20 mouse cellular contexts compared by ENCODE assay signal in the genomic region with DNA sequence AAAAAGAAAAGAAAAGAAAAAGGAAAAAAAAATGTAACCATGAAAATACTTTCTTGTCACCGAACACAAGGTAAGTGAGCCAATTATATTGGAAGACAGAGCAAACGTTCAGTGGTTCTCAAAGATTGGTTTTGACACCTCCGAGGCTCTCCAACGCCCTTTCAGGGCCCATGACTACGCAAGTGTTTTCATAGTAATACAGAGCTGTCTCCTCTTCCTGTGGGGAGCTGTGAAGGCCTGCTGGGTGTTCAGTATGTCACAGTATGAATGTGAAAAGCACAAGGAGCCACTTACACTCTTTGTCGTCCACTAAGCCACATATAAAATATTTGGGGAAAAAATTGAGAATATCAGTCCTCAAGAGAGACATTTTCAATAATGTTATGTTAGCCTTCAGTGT. TPM values are rescaled to one million over a fixed set of nuclear protein-coding genes. Genes with fewer than 3 reads are reported as not detected.
A peak's percentile ranks its signal among the peaks of the same experiment; 100 is the strongest.
DNase-seq lines count a peak whose midpoint lies in the region; ATAC-seq and TF ChIP-seq lines count a peak whose summit lies in the region.
"Had no signal": no experiment of that assay in that cellular context is flagged by ENCODE, and none has a peak within 500 bp of the region (broad histone marks: within the 10 kb centered on the region; RNA-seq: fewer than 3 reads in every experiment).

No protein-coding gene starts in this region.

- H3K36me3 ChIP-seq in intestine, embryonic 14.5 days (ENCODE audit: control insufficient read depth, insufficient read depth, low read length): peaks cover 14% of the 10 kb centered on the region
- peaks cover 11% of the 10 kb centered on the region; the same call in 1 of the 2 replicates for H3K36me3 ChIP-seq in intestine, postnatal 0 days (ENCODE audit: control insufficient read depth, insufficient read depth)
- peaks cover 18% of the 10 kb centered on the region for H3K36me3 ChIP-seq in embryonic facial prominence, embryonic 14.5 days (ENCODE audit: control insufficient read depth, insufficient read depth, low read length)
- peaks cover 20% of the 10 kb centered on the region for H3K36me3 ChIP-seq in liver, embryonic 15.5 days (replicated peaks)

- H3K4me3 ChIP-seq in intestine, embryonic 14.5 days (ENCODE audit: low read depth, low read length): no peak overlapping the region
- no peak overlapping the region for H3K4me3 ChIP-seq in intestine, postnatal 0 days (ENCODE audit: low read depth, low read length)
- H3K4me3 ChIP-seq in embryonic facial prominence, embryonic 14.5 days (ENCODE audit: low read depth, low read length): no peak overlapping the region
- no peak overlapping the region for H3K4me3 ChIP-seq in liver, embryonic 15.5 days (replicated peaks)

- TF ChIP-seq CTCF in intestine, postnatal 0 days (IDR thresholded peaks at IDR 0.05; ENCODE audit: low read depth): no peak

- no peaks in the 10 kb centered on the region for H3K27me3 ChIP-seq in intestine, embryonic 14.5 days (replicated peaks; ENCODE audit: control insufficient read depth, insufficient read depth, low read length)
- no peaks in the 10 kb centered on the region for H3K27me3 ChIP-seq in intestine, postnatal 0 days (replicated peaks; ENCODE audit: control insufficient read depth, insufficient read depth, low read length)
- H3K27me3 ChIP-seq in embryonic facial prominence, embryonic 14.5 days (replicated peaks; ENCODE audit: control insufficient read depth, insufficient read depth, low read length): no peaks in the 10 kb centered on the region
- H3K27me3 ChIP-seq in liver, embryonic 15.5 days: no peaks in the 10 kb centered on the region
- H3K27me3 ChIP-seq: hindbrain, embryonic 15.5 days; megakaryocyte, embryonic 14.5 days; neural tube, embryonic 15.5 days had no signal

- no peak overlapping the region for H3K9ac ChIP-seq in intestine, embryonic 14.5 days (ENCODE audit: low read length)
- H3K9ac ChIP-seq in intestine, postnatal 0 days (ENCODE audit: low read depth, low read length): no peak overlapping the region
- no peak overlapping the region for H3K9ac ChIP-seq in embryonic facial prominence, embryonic 14.5 days (ENCODE audit: low read depth, low read length)
- H3K9ac ChIP-seq in liver, embryonic 15.5 days: no peak overlapping the region
- H3K9ac ChIP-seq: hindbrain, embryonic 15.5 days; neural tube, embryonic 15.5 days had no signal

- no peak for DNase-seq in intestine, embryonic 14.5 days (ENCODE audit: low spot score)
- peak; percentile 35 for DNase-seq in 416B (ENCODE audit: low read depth)
- DNase-seq in embryonic facial prominence, embryonic 14.5 days (ENCODE audit: low spot score): no peak
- DNase-seq in urinary bladder, postnatal 4 days (ENCODE audit: low spot score in 2 of 2): no peak
- DNase-seq in thymus, postnatal 4 days: no peak
- DNase-seq: adrenal gland, postnatal 25 days; B cell, adult 2 months; cerebellum, adult 2 months; gastrocnemius, postnatal 25 days; heart, postnatal 10 days; kidney, adult 9 months; kidney, postnatal 4 days; lung, adult 18-20 months; thymus, postnatal 25 days had no signal

- no peaks in the 10 kb centered on the region for H3K9me3 ChIP-seq in intestine, embryonic 14.5 days (ENCODE audit: control insufficient read depth, low read length)
- no peaks in the 10 kb centered on the region for H3K9me3 ChIP-seq in intestine, postnatal 0 days (ENCODE audit: control insufficient read depth)
- no peaks in the 10 kb centered on the region for H3K9me3 ChIP-seq in embryonic facial prominence, embryonic 14.5 days (ENCODE audit: control insufficient read depth, low read length)
- H3K9me3 ChIP-seq in liver, embryonic 15.5 days (replicated peaks): no peaks in the 10 kb centered on the region
- H3K9me3 ChIP-seq: hindbrain, embryonic 15.5 days; megakaryocyte, embryonic 14.5 days; neural tube, embryonic 15.5 days had no signal

- peaks cover 20% of the 10 kb centered on the region for H3K4me1 ChIP-seq in intestine, embryonic 14.5 days (replicated peaks; ENCODE audit: control insufficient read depth, insufficient read depth, low read length)
- H3K4me1 ChIP-seq in intestine, postnatal 0 days (replicated peaks; ENCODE audit: control insufficient read depth, insufficient read depth, low read length): 0 out of 2 replicates have a peak, but pooled peaks cover 2% of the 10 kb centered on the region
- H3K4me1 ChIP-seq in embryonic facial prominence, embryonic 14.5 days (ENCODE audit: control insufficient read depth, insufficient read depth, low read length): peaks cover 16% of the 10 kb centered on the region
- peaks cover 28% of the 10 kb centered on the region for H3K4me1 ChIP-seq in liver, embryonic 15.5 days (replicated peaks)

- H3K27ac ChIP-seq in intestine, embryonic 14.5 days (ENCODE audit: low read depth): no peak overlapping the region
- no peak overlapping the region for H3K27ac ChIP-seq in intestine, postnatal 0 days (ENCODE audit: low read depth, low read length)
- no peak overlapping the region for H3K27ac ChIP-seq in embryonic facial prominence, embryonic 14.5 days (replicated peaks; ENCODE audit: low read depth, low read length)
- no peak overlapping the region for H3K27ac ChIP-seq in liver, embryonic 15.5 days (replicated peaks)
- H3K27ac ChIP-seq: hindbrain, embryonic 15.5 days; neural tube, embryonic 15.5 days; stomach, postnatal 0 days had no signal

- H3K4me2 ChIP-seq in intestine, embryonic 14.5 days (ENCODE audit: low read length): peak overlapping the region; percentile 83
- H3K4me2 ChIP-seq in intestine, postnatal 0 days (replicated peaks; ENCODE audit: low read depth): no peak overlapping the region
- H3K4me2 ChIP-seq in embryonic facial prominence, embryonic 14.5 days (ENCODE audit: low read depth, low read length): peak overlapping the region; percentile 62; the same call in 1 of the 2 replicates
- H3K4me2 ChIP-seq in liver, embryonic 15.5 days: peak overlapping the region; percentile 85

- ATAC-seq in intestine, embryonic 14.5 days (replicated peaks; ENCODE audit: low FRiP score, low TSS enrichment, low read depth): no peak
- ATAC-seq in intestine, postnatal 0 days: no peak
- no peak for ATAC-seq in embryonic facial prominence, embryonic 14.5 days (ENCODE audit: low read depth)
- no peak for ATAC-seq in liver, embryonic 15.5 days (ENCODE audit: insufficient read depth)

- 92% methylated on average over 6 of the region's 6 CpGs for WGBS in intestine, embryonic 14.5 days
- 87% methylated on average over 6 of the region's 6 CpGs for WGBS in intestine, postnatal 0 days
- 85% methylated on average over 6 of the region's 6 CpGs for WGBS in embryonic facial prominence, embryonic 14.5 days
- whole genome bisulfite sequencing in liver, embryonic 15.5 days (ENCODE audit: insufficient replicate concordance): 74% methylated on average over 6 of the region's 6 CpGs

RNA-seq across cellular contexts. Expression of a gene that starts 1.5 kb away (rescaled TPM):
- polyA plus RNA-seq in intestine, embryonic 14.5 days (2014; fragmentation: Nextera tagmentation; extraction: Ambion mirVana): 458 and 473 TPM in 2 replicates
- 156 and 157 TPM in 2 replicates for polyA plus RNA-seq in intestine, postnatal 0 days (2015; fragmentation: Nextera tagmentation; extraction: Ambion mirVana)
- 391 and 429 TPM in 2 replicates for polyA plus RNA-seq in embryonic facial prominence, embryonic 14.5 days (2014; fragmentation: Nextera tagmentation; extraction: Ambion mirVana)
- polyA plus RNA-seq in liver, embryonic 15.5 days (2015; fragmentation: Nextera tagmentation; extraction: Ambion mirVana): 208 and 220 TPM in 2 replicates

RNA-seq across cellular contexts. Expression of a gene that starts 42.7 kb away (rescaled TPM):
- polyA plus RNA-seq in intestine, embryonic 14.5 days (2014; fragmentation: Nextera tagmentation; extraction: Ambion mirVana): 46.9 and 50.0 TPM in 2 replicates
- polyA plus RNA-seq in intestine, postnatal 0 days (2015; fragmentation: Nextera tagmentation; extraction: Ambion mirVana): 38.1 and 39.5 TPM in 2 replicates
- 48.3 and 50.8 TPM in 2 replicates for polyA plus RNA-seq in embryonic facial prominence, embryonic 14.5 days (2014; fragmentation: Nextera tagmentation; extraction: Ambion mirVana)
- 15.3 and 16.6 TPM in 2 replicates for polyA plus RNA-seq in liver, embryonic 15.5 days (2015; fragmentation: Nextera tagmentation; extraction: Ambion mirVana)

RNA-seq across cellular contexts. Expression of a gene that starts 56.0 kb away (rescaled TPM):
- 0.28 and 0.35 TPM in 2 replicates for polyA plus RNA-seq in intestine, embryonic 14.5 days (2014; fragmentation: Nextera tagmentation; extraction: Ambion mirVana)
- 0.35 and 0.43 TPM in 2 replicates for polyA plus RNA-seq in intestine, postnatal 0 days (2015; fragmentation: Nextera tagmentation; extraction: Ambion mirVana)
- 1.8 and 1.9 TPM in 2 replicates for polyA plus RNA-seq in embryonic facial prominence, embryonic 14.5 days (2014; fragmentation: Nextera tagmentation; extraction: Ambion mirVana)
- not detected in 2 replicates for polyA plus RNA-seq in liver, embryonic 15.5 days (2015; fragmentation: Nextera tagmentation; extraction: Ambion mirVana)
- polyA plus RNA-seq: hindbrain, embryonic 15.5 days had no signal

RNA-seq across cellular contexts. Expression of a gene that starts 56.8 kb away (rescaled TPM):
- polyA plus RNA-seq in intestine, embryonic 14.5 days (2014; fragmentation: Nextera tagmentation; extraction: Ambion mirVana): 12.3 and 13.0 TPM in 2 replicates
- polyA plus RNA-seq in intestine, postnatal 0 days (2015; fragmentation: Nextera tagmentation; extraction: Ambion mirVana): 20.6 and 21.1 TPM in 2 replicates
- 8.1 and 9.1 TPM in 2 replicates for polyA plus RNA-seq in embryonic facial prominence, embryonic 14.5 days (2014; fragmentation: Nextera tagmentation; extraction: Ambion mirVana)
- 3.9 and 4.2 TPM in 2 replicates for polyA plus RNA-seq in liver, embryonic 15.5 days (2015; fragmentation: Nextera tagmentation; extraction: Ambion mirVana)
